Mouse (Mus musculus): ENCODE data around the gene Capn5. TPM values are rescaled to one million over a fixed set of nuclear protein-coding genes. Genes with fewer than 3 reads are reported as not detected.
"Not testable (repeated sequence)": the region's sequence is repeated elsewhere in the genome, so short reads cannot be mapped to it uniquely, and the experiment has no call there.

Capn5 gene
- polyA plus RNA-seq, 1 experiment from 2014 or later = 18.7 TPM

GRCm38 (mm10) chr7:98193515-98194025 is 15.5 kb upstream of the Capn5 start:
- H3K36me3 ChIP-seq (ENCODE audit: control insufficient read depth, insufficient read depth) = no peaks in the 10 kb centered on the region
- peaks cover 11% of the 10 kb centered on the region for H3K4me1 ChIP-seq (replicated peaks; ENCODE audit: control insufficient read depth, insufficient read depth, low read length)
- H3K4me3 ChIP-seq (replicated peaks; ENCODE audit: low read length) = peak overlapping the region; percentile 52
- peak; percentile 77 for ATAC-seq
- H3K9ac ChIP-seq (replicated peaks; ENCODE audit: low read depth, low read length) = peak overlapping the region; percentile 54
- no peak overlapping the region for H3K27ac ChIP-seq (ENCODE audit: low read length)
- peak overlapping the region; percentile 96 for H3K4me2 ChIP-seq (ENCODE audit: low read length)
- H3K27me3 ChIP-seq (replicated peaks; ENCODE audit: control insufficient read depth, insufficient read depth, low read length) = peaks cover 45% of the 10 kb centered on the region
- no peaks in the 10 kb centered on the region for H3K9me3 ChIP-seq (ENCODE audit: control insufficient read depth, low read length)
- WGBS = 2% methylated on average over 36 of the region's 36 CpGs

DNA sequence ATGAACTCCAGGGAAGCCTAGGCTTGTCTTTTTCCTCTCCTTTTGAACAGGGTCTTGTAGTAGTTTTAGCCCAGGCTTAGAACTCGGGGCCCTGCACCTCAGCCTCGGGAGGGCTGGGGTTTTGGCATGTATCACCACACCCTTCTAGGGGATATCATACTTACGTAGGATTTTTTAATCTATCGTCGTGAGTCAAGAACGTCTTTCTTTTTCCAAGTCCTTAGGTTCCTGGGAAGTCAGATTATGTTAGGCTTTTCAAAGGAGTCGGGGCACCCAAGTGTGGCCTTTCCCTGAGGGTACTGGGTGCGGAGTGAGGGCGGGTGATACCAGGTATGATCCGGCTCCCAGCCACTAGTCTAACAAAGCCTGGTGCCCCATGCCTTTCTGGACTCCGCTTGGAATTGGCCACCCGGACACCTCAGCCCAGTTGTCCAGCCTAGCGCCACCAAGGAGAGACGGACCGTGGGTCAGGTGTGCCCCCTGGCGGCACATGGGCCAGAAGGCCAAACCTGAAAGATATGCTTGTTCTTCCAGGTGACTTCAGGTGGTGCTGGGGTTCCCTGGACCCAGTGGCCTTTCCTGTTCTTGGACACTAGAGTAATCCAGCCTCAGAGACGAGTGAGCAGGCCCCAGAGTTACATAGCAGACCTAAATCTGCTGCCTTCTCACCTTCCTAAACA is 13.6 kb upstream of the Capn5 start:
- H3K27ac ChIP-seq (ENCODE audit: low read length) = no peak overlapping the region
- H3K4me3 ChIP-seq (replicated peaks; ENCODE audit: low read length) = no peak overlapping the region
- no peaks in the 10 kb centered on the region for H3K9me3 ChIP-seq (ENCODE audit: control insufficient read depth, low read length)
- WGBS = 66% methylated on average over 17 of the region's 17 CpGs
- H3K27me3 ChIP-seq (replicated peaks; ENCODE audit: control insufficient read depth, insufficient read depth, low read length) = peaks cover 45% of the 10 kb centered on the region
- H3K4me1 ChIP-seq (replicated peaks; ENCODE audit: control insufficient read depth, insufficient read depth, low read length) = peaks cover 12% of the 10 kb centered on the region
- H3K4me2 ChIP-seq (ENCODE audit: low read length) = no peak overlapping the region
- no peak overlapping the region for H3K9ac ChIP-seq (replicated peaks; ENCODE audit: low read depth, low read length)
- H3K36me3 ChIP-seq (ENCODE audit: control insufficient read depth, insufficient read depth) = no peaks in the 10 kb centered on the region
- ATAC-seq = no peak

DNA sequence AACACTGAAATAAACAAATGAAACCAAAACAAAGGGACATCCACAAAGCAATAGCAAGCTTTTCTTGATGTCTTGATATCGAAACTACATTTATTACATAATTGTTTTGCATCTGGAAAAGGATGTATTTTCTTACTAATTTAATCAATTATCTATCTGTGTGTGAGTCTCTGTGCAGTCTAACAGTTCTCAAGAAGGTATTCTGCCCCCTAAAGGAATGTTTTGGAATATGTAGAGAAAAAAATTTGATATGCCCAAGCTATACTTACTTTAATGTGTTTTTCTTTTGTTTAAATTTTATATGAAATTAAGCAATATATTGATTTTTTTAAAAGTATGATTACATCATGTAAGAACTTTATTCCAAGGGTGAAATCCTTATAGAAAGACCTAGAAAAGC is 12.5 kb upstream of the Capn5 start:
- no peaks in the 10 kb centered on the region for H3K9me3 ChIP-seq (ENCODE audit: control insufficient read depth, low read length)
- no peak overlapping the region for H3K4me2 ChIP-seq (ENCODE audit: low read length)
- no peak overlapping the region for H3K27ac ChIP-seq (ENCODE audit: low read length)
- H3K4me1 ChIP-seq (replicated peaks; ENCODE audit: control insufficient read depth, insufficient read depth, low read length) = peaks cover 19% of the 10 kb centered on the region
- ATAC-seq = no peak
- peaks cover 36% of the 10 kb centered on the region for H3K27me3 ChIP-seq (replicated peaks; ENCODE audit: control insufficient read depth, insufficient read depth, low read length)
- 94% methylated on average over 1 of the region's 1 CpGs for WGBS
- no peaks in the 10 kb centered on the region for H3K36me3 ChIP-seq (ENCODE audit: control insufficient read depth, insufficient read depth)
- no peak overlapping the region for H3K4me3 ChIP-seq (replicated peaks; ENCODE audit: low read length)
- H3K9ac ChIP-seq (replicated peaks; ENCODE audit: low read depth, low read length) = no peak overlapping the region

DNA sequence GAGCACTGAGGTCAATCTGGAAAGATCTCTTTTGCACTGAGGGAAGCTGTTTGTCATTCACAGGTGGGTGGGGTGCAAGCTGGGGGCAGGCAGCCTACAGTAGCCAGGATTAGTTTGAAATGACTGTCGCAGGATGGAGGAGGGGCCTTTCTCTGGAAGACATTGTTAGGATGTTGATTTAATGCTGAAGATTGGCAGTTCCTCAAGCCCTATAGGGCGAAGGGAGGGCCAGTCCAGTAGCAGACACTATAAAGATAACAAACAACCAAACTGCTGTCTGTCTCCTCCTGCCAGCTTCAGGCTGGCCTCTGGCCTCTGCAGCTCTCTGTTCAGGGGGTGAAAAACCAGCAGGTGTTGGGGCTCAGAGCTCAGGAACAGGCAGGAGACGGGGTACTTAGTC is 11.7 kb upstream of the Capn5 start:
- Histone ChIP-seq H3K9ac (replicated peaks; ENCODE audit: low read depth, low read length) (no peak overlapping the region), H3K4me3 (replicated peaks; ENCODE audit: low read length) (no peak overlapping the region), H3K27me3 (replicated peaks; ENCODE audit: control insufficient read depth, insufficient read depth, low read length) (peaks cover 28% of the 10 kb centered on the region), H3K4me2 (ENCODE audit: low read length) (no peak overlapping the region), H3K4me1 (replicated peaks; ENCODE audit: control insufficient read depth, insufficient read depth, low read length) (peaks cover 24% of the 10 kb centered on the region), H3K9me3 (ENCODE audit: control insufficient read depth, low read length) (no peaks in the 10 kb centered on the region), H3K27ac (ENCODE audit: low read length) (no peak overlapping the region), H3K36me3 (ENCODE audit: control insufficient read depth, insufficient read depth) (no peaks in the 10 kb centered on the region)
- WGBS = 62% methylated on average over 3 of the region's 3 CpGs
- ATAC-seq = no peak

DNA sequence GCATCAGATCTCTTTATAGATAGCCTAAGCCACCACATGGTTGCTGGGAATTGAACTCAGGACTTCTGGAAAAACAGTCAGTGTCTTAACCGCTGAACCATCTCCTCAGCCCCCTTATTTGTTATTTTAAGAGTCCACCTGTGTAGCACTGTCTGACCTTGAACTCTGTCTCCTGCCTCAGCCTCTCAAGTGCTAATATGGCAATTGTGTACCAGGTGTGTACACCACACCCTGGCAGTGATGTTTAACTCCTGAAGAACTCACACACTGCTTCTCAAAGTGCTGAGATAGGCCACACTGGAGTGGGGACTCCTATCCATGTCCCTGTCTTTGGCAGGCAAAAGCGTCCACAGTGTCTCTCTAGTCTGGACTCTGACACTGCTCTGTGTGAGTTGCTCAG is 10.6 kb upstream of the Capn5 start:
- 93% methylated on average over 2 of the region's 2 CpGs for WGBS
- H3K27ac ChIP-seq (ENCODE audit: low read length) = no peak overlapping the region
- H3K36me3 ChIP-seq (ENCODE audit: control insufficient read depth, insufficient read depth) = no peaks in the 10 kb centered on the region
- H3K4me1 ChIP-seq (replicated peaks; ENCODE audit: control insufficient read depth, insufficient read depth, low read length) = peaks cover 17% of the 10 kb centered on the region
- ATAC-seq = no peak
- no peaks in the 10 kb centered on the region for H3K9me3 ChIP-seq (ENCODE audit: control insufficient read depth, low read length)
- no peak overlapping the region for H3K9ac ChIP-seq (replicated peaks; ENCODE audit: low read depth, low read length)
- no peak overlapping the region for H3K4me3 ChIP-seq (replicated peaks; ENCODE audit: low read length)
- H3K4me2 ChIP-seq (ENCODE audit: low read length) = no peak overlapping the region
- H3K27me3 ChIP-seq (replicated peaks; ENCODE audit: control insufficient read depth, insufficient read depth, low read length) = peaks cover 24% of the 10 kb centered on the region

GRCm38 (mm10) chr7:98188238-98188637 is 10.2 kb upstream of the Capn5 start:
- no peak for ATAC-seq
- H3K27me3 ChIP-seq (replicated peaks; ENCODE audit: control insufficient read depth, insufficient read depth, low read length) = peaks cover 23% of the 10 kb centered on the region

GRCm38 (mm10) chr7:98187332-98187731 is 9.3 kb upstream of the Capn5 start:
- H3K27me3 ChIP-seq (replicated peaks; ENCODE audit: control insufficient read depth, insufficient read depth, low read length) = peaks cover 14% of the 10 kb centered on the region
- H3K4me2 ChIP-seq (ENCODE audit: low read length); H3K4me3 ChIP-seq (replicated peaks; ENCODE audit: low read length); H3K9me3 ChIP-seq (ENCODE audit: control insufficient read depth, low read length); H3K36me3 ChIP-seq (ENCODE audit: control insufficient read depth, insufficient read depth); H3K9ac ChIP-seq (replicated peaks; ENCODE audit: low read depth, low read length); ATAC-seq; H3K27ac ChIP-seq (ENCODE audit: low read length): not testable (repeated sequence)
- WGBS = 54% methylated on average over 3 of the region's 3 CpGs
- H3K4me1 ChIP-seq (replicated peaks; ENCODE audit: control insufficient read depth, insufficient read depth, low read length) = peaks cover 13% of the 10 kb centered on the region

More at GRCm38 (mm10) chr7:98188238-98188637, 10.2 kb upstream of the Capn5 start:
- WGBS = 94% methylated on average over 2 of the region's 2 CpGs
- H3K4me2 ChIP-seq (ENCODE audit: low read length) = no peak overlapping the region
- no peak overlapping the region for H3K9ac ChIP-seq (replicated peaks; ENCODE audit: low read depth, low read length)
- no peaks in the 10 kb centered on the region for H3K9me3 ChIP-seq (ENCODE audit: control insufficient read depth, low read length)
- H3K27ac ChIP-seq (ENCODE audit: low read length) = no peak overlapping the region
- no peak overlapping the region for H3K4me3 ChIP-seq (replicated peaks; ENCODE audit: low read length)
- peaks cover 13% of the 10 kb centered on the region for H3K4me1 ChIP-seq (replicated peaks; ENCODE audit: control insufficient read depth, insufficient read depth, low read length)
- no peaks in the 10 kb centered on the region for H3K36me3 ChIP-seq (ENCODE audit: control insufficient read depth, insufficient read depth)

DNA sequence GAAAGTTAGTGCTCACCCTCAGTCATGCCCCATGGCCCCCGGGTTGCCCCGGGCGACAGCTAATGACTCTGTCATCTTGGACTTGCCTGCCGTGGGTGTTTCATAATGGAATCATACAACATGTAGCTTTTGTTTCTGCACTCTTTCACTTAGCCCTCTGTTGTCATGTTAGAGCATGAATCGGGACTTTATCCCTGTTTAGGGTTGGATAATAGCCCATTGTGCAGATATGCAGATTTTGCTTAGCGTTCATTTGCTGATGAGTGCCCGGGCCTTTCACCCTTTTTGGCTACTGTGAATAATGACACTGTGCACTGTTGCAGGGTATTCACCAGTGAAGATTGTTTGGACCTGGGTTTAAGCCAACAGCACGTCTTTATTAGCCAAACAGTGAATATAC is 8.6 kb upstream of the Capn5 start:
- H3K27ac ChIP-seq (ENCODE audit: low read length) = no peak overlapping the region
- H3K27me3 ChIP-seq (replicated peaks; ENCODE audit: control insufficient read depth, insufficient read depth, low read length) = peaks cover 11% of the 10 kb centered on the region; the same call in 1 of the 2 replicates
- peaks cover 13% of the 10 kb centered on the region for H3K4me1 ChIP-seq (replicated peaks; ENCODE audit: control insufficient read depth, insufficient read depth, low read length)
- ATAC-seq = peak; percentile 93
- no peak overlapping the region for H3K9ac ChIP-seq (replicated peaks; ENCODE audit: low read depth, low read length)
- H3K36me3 ChIP-seq (ENCODE audit: control insufficient read depth, insufficient read depth) = no peaks in the 10 kb centered on the region
- no peaks in the 10 kb centered on the region for H3K9me3 ChIP-seq (ENCODE audit: control insufficient read depth, low read length)
- WGBS = 11% methylated on average over 8 of the region's 8 CpGs
- H3K4me2 ChIP-seq (ENCODE audit: low read length) = no peak overlapping the region
- no peak overlapping the region for H3K4me3 ChIP-seq (replicated peaks; ENCODE audit: low read length)

GRCm38 (mm10) chr7:98185326-98185725 is 7.3 kb upstream of the Capn5 start:
- Histone ChIP-seq H3K4me1 (replicated peaks; ENCODE audit: control insufficient read depth, insufficient read depth, low read length) (peaks cover 13% of the 10 kb centered on the region), H3K27ac (ENCODE audit: low read length) (no peak overlapping the region), H3K9ac (replicated peaks; ENCODE audit: low read depth, low read length) (no peak overlapping the region), H3K36me3 (ENCODE audit: control insufficient read depth, insufficient read depth) (no peaks in the 10 kb centered on the region), H3K4me3 (replicated peaks; ENCODE audit: low read length) (no peak overlapping the region), H3K9me3 (ENCODE audit: control insufficient read depth, low read length) (no peaks in the 10 kb centered on the region), H3K27me3 (replicated peaks; ENCODE audit: control insufficient read depth, insufficient read depth, low read length) (peaks cover 8% of the 10 kb centered on the region; the same call in 1 of the 2 replicates), H3K4me2 (ENCODE audit: low read length) (no peak overlapping the region)
- no peak for ATAC-seq
- 46% methylated on average over 6 of the region's 6 CpGs for WGBS

Data from forebrain, embryonic 16.5 days (tissue).